Mouse (Mus musculus) heart, embryonic 13.5 days (tissue): ENCODE data around the gene En2. TPM values are rescaled to one million over a fixed set of nuclear protein-coding genes. Genes with fewer than 3 reads are reported as not detected.

ENCODE experiments used
- ATAC-seq: fragments of 200-750 bp; cut with Nextera tagmentation; 2 replicates; pipeline ENCODE4 v1.8.0; 2017; ENCODE audit warnings: moderate TSS enrichment; ENCODE audit not compliant: insufficient number of reproducible peaks, low FRiP score, low TSS enrichment; ENCODE audit errors: extremely low read depth
- H3K27ac ChIP-seq: fragments of 300-500 bp; sonication (generic); replicated peaks from 2 replicates; pipeline ENCODE4 v1.5.1; 2015; ENCODE audit warnings: moderate library complexity, mild to moderate bottlenecking, inconsistent platforms
- H3K27me3 ChIP-seq: fragments of 300-500 bp; sonication (generic); replicated peaks from 2 replicates; pipeline ENCODE4 v1.6.1; 2015; ENCODE audit warnings: mild to moderate bottlenecking, inconsistent platforms
- H3K36me3 ChIP-seq: fragments of 300-500 bp; sonication (generic); 2 replicates; pipeline ENCODE4 v1.6.1; 2015; ENCODE audit warnings: mild to moderate bottlenecking, inconsistent platforms
- H3K4me1 ChIP-seq: fragments of 300-500 bp; sonication (generic); 2 replicates; pipeline ENCODE4 v1.6.1; 2015; ENCODE audit warnings: inconsistent platforms
- H3K4me2 ChIP-seq: fragments of 300-500 bp; sonication (generic); 2 replicates; pipeline ENCODE4 v1.6.1; 2015; ENCODE audit warnings: inconsistent platforms, mild to moderate bottlenecking, moderate library complexity
- H3K4me3 ChIP-seq: fragments of 300-500 bp; sonication (generic); 2 replicates; pipeline ENCODE4 v1.5.1; 2015; ENCODE audit warnings: moderate library complexity, mild to moderate bottlenecking, inconsistent platforms
- H3K9ac ChIP-seq: fragments of 300-500 bp; sonication (generic); 2 replicates; pipeline ENCODE4 v1.6.1; 2015; ENCODE audit warnings: inconsistent platforms, mild to moderate bottlenecking, moderate library complexity
- H3K9me3 ChIP-seq: fragments of 300-500 bp; sonication (generic); 2 replicates; pipeline ENCODE4 v1.6.1; 2016; ENCODE audit warnings: inconsistent platforms
- WGBS: fragments of 180-500 bp; shearing (Covaris S2); methylation state at CpG from one replicate; pipeline ENCODE4 v1.1.7; 2015; ENCODE audit warnings: mixed read lengths; 5-methylcytosine and 5-hydroxymethylcytosine counted together
- polyA plus RNA-seq: library from polyadenylated mRNA; unstranded; fragments of >200 nt; fragmentation: Nextera tagmentation; extraction: Ambion mirVana; gene quantifications from 2 replicates; pipeline ENCODE4 v1.2.1, GENCODE M21; 2015

En2 gene
- polyA plus RNA-seq, 1 experiment from 2014 or later = not detected

- Histone ChIP-seq H3K4me3 (no peak overlapping the region), H3K4me1 (peaks cover 11% of the 10 kb centered on the region), H3K9ac (no peak overlapping the region), H3K9me3 (no peaks in the 10 kb centered on the region), H3K36me3 (no peaks in the 10 kb centered on the region), H3K27ac (no peak overlapping the region), H3K4me2 (no peak overlapping the region), H3K27me3 (peaks cover 96% of the 10 kb centered on the region)
- no peak for ATAC-seq
- WGBS = 67% methylated on average over 2 of the region's 2 CpGs
Observed at GRCm38 (mm10) chr5:28213441-28213840, 47.9 kb downstream of the En2 start.

- no peaks in the 10 kb centered on the region for H3K4me1 ChIP-seq
- 85% methylated on average over 1 of the region's 1 CpGs for WGBS
- no peak for ATAC-seq
Observed at GRCm38 (mm10) chr5:28219596-28219995, 54.1 kb downstream of the En2 start.

More at GRCm38 (mm10) chr5:28219596-28219995, 54.1 kb downstream of the En2 start:
- no peak overlapping the region for H3K4me3 ChIP-seq
- peaks cover 47% of the 10 kb centered on the region for H3K27me3 ChIP-seq
- no peaks in the 10 kb centered on the region for H3K36me3 ChIP-seq
- no peak overlapping the region for H3K27ac ChIP-seq
- H3K4me2 ChIP-seq = no peak overlapping the region
- H3K9ac ChIP-seq = no peak overlapping the region
- H3K9me3 ChIP-seq = no peaks in the 10 kb centered on the region

Other genes with a start within 250 kb of the En2 start
- gene Insig1, start 94.3 kb upstream of the En2 start, polyA plus RNA-seq = 26.7 and 29.0 TPM in 2 replicates
- gene Cnpy1, start 80.1 kb downstream of the En2 start, polyA plus RNA-seq = 0.08 TPM in 1 of 2 replicates, not detected in the other
- 8.8 and 8.9 TPM in 2 replicates for gene Rbm33, start 151.4 kb downstream of the En2 start, polyA plus RNA-seq